Mouse (Mus musculus) C2C12 (cell line): Measurements from ENCODE around the gene Trim8.

Experiments used
- CEBPB ChIP-seq: IDR thresholded peaks from one replicate; pipeline ENCODE4 v1.6.1; 2011; ENCODE audit warnings: low read depth, mild to moderate bottlenecking, control low read depth, moderate library complexity
- CTCF ChIP-seq: IDR thresholded peaks from one replicate; pipeline ENCODE4 v1.5.1; 2011; ENCODE audit not compliant: control insufficient read depth, insufficient read depth, insufficient read length
- FOSL1 ChIP-seq: IDR thresholded peaks from one replicate; pipeline ENCODE4 v1.8.0; 2011; ENCODE audit warnings: mild to moderate bottlenecking, low read length; ENCODE audit not compliant: poor library complexity, insufficient read depth, severe bottlenecking
- MAX ChIP-seq: IDR thresholded peaks from one replicate; pipeline ENCODE4 v1.6.1; 2011; ENCODE audit warnings: mild to moderate bottlenecking, control low read depth
- MYOD1 ChIP-seq: IDR thresholded peaks from one replicate; pipeline ENCODE4 v1.6.1; 2011; ENCODE audit warnings: low read depth; ENCODE audit not compliant: control insufficient read depth, insufficient read length
- MYOG ChIP-seq: IDR thresholded peaks from one replicate; pipeline ENCODE4 v1.6.1; 2011; ENCODE audit not compliant: control insufficient read depth, insufficient read length; ENCODE audit errors: extremely low read depth
- USF1 ChIP-seq: IDR thresholded peaks from one replicate; pipeline ENCODE4 v1.6.1; 2011; ENCODE audit warnings: low read depth, mild to moderate bottlenecking, control low read depth, moderate library complexity

DNA sequence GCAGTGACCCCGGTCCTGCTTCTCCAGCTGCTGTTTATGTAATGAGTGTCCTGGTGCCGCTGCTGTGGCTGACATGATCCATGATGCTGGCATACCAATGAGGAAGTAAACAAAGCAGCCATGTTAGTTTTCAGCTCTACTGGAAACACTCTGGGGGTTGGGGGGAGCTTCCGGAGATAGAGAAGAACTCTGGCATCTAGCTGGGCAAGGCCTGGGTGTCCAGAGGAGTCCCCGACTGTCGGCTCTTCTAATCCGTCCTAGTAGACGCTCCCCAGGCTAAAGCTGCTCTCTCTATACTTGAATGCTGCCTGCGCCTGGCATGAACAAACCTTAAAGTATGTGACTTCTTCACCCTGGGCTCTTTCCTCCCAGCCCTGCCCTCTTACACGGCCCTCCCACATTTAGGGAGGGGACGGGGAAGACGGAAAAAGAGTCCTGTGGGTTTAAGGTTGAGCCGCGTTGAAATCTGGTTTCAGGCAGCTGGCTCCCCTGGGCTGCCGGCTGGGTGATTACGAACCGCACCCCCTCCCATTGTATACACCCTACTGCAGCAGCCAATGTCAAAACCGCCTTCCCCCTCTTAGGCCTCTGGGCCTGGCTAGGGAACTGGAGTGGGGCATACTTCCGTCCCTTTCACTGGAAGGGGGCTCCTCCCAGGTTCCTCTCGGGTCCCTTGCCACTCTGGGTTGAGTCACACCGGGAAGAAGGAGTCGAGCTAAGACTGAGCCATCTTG is 2.0 kb downstream of the Trim8 start:
- no peak for TF ChIP-seq USF1
- TF ChIP-seq CTCF, result no peak
- TF ChIP-seq MYOG, result no peak
- no peak for TF ChIP-seq CEBPB
- peak; percentile 68 for TF ChIP-seq MYOD1
- TF ChIP-seq MAX, result peak; percentile 49
- no peak for TF ChIP-seq FOSL1
